Comparison of ENCODE assay signal across 30 mouse cellular contexts in the genomic region with DNA sequence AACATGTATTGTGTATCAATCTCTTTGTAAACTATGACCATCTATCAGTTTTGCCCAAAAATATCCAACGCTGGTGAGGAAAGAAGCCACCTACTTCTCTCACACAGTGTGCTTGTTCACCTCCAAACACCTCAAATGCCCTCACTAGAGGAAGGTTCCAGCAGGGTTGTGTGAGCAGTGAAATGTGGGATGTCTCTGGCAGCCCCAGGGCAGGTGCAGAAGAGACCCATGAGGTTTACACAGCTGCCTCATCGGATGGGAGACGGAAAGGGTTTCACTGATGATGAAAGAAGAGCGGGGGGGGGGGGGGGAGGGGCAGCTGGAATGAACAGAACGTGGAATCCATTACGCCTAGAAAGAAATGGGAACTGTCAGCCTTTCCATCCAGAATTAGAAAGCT.
"Had no signal": no experiment of that assay in that cellular context is flagged by ENCODE, and none has a peak within 500 bp of the region (broad histone marks: within the 10 kb centered on the region; RNA-seq: fewer than 3 reads in every experiment).

No protein-coding gene starts in this region.

- H3K36me3 ChIP-seq: limb, embryonic 10.5 days; limb, embryonic 12.5 days; limb, embryonic 13.5 days; limb, embryonic 15.5 days; liver, embryonic 12.5 days; liver, embryonic 13.5 days; liver, embryonic 15.5 days; lung, embryonic 15.5 days; midbrain, embryonic 10.5 days; midbrain, embryonic 12.5 days; midbrain, embryonic 13.5 days; midbrain, embryonic 15.5 days; neural tube, embryonic 12.5 days had no signal

- H3K9me3 ChIP-seq: limb, embryonic 10.5 days; limb, embryonic 12.5 days; limb, embryonic 13.5 days; limb, embryonic 15.5 days; liver, embryonic 13.5 days; liver, embryonic 15.5 days; lung, embryonic 15.5 days; midbrain, embryonic 10.5 days; midbrain, embryonic 12.5 days; midbrain, embryonic 13.5 days; midbrain, embryonic 15.5 days; neural tube, embryonic 12.5 days had no signal

- H3K4me2 ChIP-seq: limb, embryonic 12.5 days; limb, embryonic 13.5 days; limb, embryonic 15.5 days; liver, embryonic 11.5 days; liver, embryonic 12.5 days; liver, embryonic 13.5 days; liver, embryonic 15.5 days; lung, embryonic 14.5 days; lung, embryonic 15.5 days; midbrain, embryonic 12.5 days; midbrain, embryonic 13.5 days; midbrain, embryonic 15.5 days; neural tube, embryonic 12.5 days had no signal

- H3K27ac ChIP-seq: limb, embryonic 10.5 days; limb, embryonic 12.5 days; limb, embryonic 13.5 days; limb, embryonic 15.5 days; liver, embryonic 12.5 days; liver, embryonic 13.5 days; liver, embryonic 14.5 days; liver, embryonic 15.5 days; lung, embryonic 15.5 days; macrophage; midbrain, embryonic 10.5 days; midbrain, embryonic 12.5 days; midbrain, embryonic 13.5 days; midbrain, embryonic 15.5 days; neural tube, embryonic 12.5 days had no signal

- H3K4me3 ChIP-seq: limb, embryonic 10.5 days; limb, embryonic 12.5 days; limb, embryonic 13.5 days; limb, embryonic 15.5 days; liver, embryonic 12.5 days; liver, embryonic 13.5 days; liver, embryonic 15.5 days; lung, embryonic 15.5 days; megakaryocyte, embryonic 14.5 days; midbrain, embryonic 10.5 days; midbrain, embryonic 12.5 days; midbrain, embryonic 13.5 days; midbrain, embryonic 15.5 days; myocyte; neural tube, embryonic 12.5 days had no signal

- H3K27me3 ChIP-seq: limb, embryonic 12.5 days; limb, embryonic 13.5 days; limb, embryonic 15.5 days; liver, embryonic 12.5 days; liver, embryonic 13.5 days; liver, embryonic 15.5 days; lung, embryonic 15.5 days; megakaryocyte, embryonic 14.5 days; midbrain, embryonic 12.5 days; midbrain, embryonic 13.5 days; midbrain, embryonic 15.5 days; neural tube, embryonic 12.5 days had no signal

- ATAC-seq: liver, embryonic 12.5 days; liver, postnatal 0 days; lung, postnatal 0 days; midbrain, embryonic 13.5 days; midbrain, embryonic 15.5 days; midbrain, embryonic 16.5 days had no signal

- H3K4me1 ChIP-seq: liver, embryonic 12.5 days; liver, embryonic 13.5 days; liver, embryonic 15.5 days; megakaryocyte, embryonic 14.5 days; midbrain, embryonic 10.5 days; midbrain, embryonic 12.5 days; midbrain, embryonic 13.5 days; midbrain, embryonic 15.5 days; neural tube, embryonic 12.5 days had no signal

- H3K9ac ChIP-seq: limb, embryonic 12.5 days; limb, embryonic 13.5 days; limb, embryonic 15.5 days; liver, embryonic 12.5 days; liver, embryonic 13.5 days; liver, embryonic 14.5 days; liver, embryonic 15.5 days; liver, postnatal 0 days; lung, embryonic 14.5 days; lung, embryonic 15.5 days; midbrain, embryonic 12.5 days; midbrain, embryonic 13.5 days; midbrain, embryonic 15.5 days; neural tube, embryonic 12.5 days had no signal

- DNase-seq: left cerebral cortex, postnatal 4 days; liver; liver, embryonic 13.5 days; liver, postnatal 0 days; lung, adult 18-20 months; lung, adult 2 months; lung, embryonic 14.5 days; lung, postnatal 10 days; lung, postnatal 14 days; lung, postnatal 36 days; lung, postnatal 4 days had no signal
